Mouse (Mus musculus): ENCODE measurements around the gene St13.

DNA sequence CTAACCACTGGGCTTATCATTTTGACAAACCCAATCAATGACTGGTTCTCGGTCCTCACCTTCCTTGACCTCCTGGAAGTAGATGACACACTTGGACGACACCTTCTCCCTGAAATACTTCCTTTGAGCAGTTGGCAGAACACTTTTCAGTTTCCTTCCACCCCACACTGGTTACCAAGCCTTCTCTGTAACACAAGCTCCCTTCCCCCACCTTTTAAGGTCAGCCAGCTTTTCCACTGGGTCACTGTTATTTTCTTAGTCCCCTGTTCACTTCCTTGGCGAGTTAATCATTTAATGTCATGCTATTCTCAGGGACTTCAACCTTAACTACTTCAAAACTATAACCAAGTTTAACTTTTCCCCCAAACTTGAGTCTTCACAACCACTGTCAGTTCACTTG, 40.9 kb downstream of the St13 start:
- TF ChIP-seq CTCF (IDR thresholded peaks at IDR 0.05; ENCODE audit: low read depth) (no peak), EP300 (IDR thresholded peaks at IDR 0.05; ENCODE audit: low read depth) (no peak)

Data from liver, embryonic 14.5 days (tissue).